Mouse (Mus musculus): ENCODE data around the gene Plscr5. TPM values are rescaled to one million over a fixed set of nuclear protein-coding genes. Genes with fewer than 3 reads are reported as not detected.
A peak's percentile ranks its signal among the peaks of the same experiment; 100 is the strongest.

Gene Plscr5
- total RNA-seq, 1 experiment from 2014 or later = not detected

- ATAC-seq (replicated peaks in 1 of 2; ENCODE audit: insufficient read depth in 1 of 2, low FRiP score in 2 of 2, low TSS enrichment in 1 of 2, low read depth in 1 of 2, poor library complexity in 2 of 2, severe bottlenecking in 2 of 2) = peak; percentile 61 to 73
Observed at GRCm38 (mm10) chr9:92220151-92220550, 27.4 kb downstream of the Plscr5 start.

- ATAC-seq (replicated peaks in 1 of 2; ENCODE audit: insufficient read depth in 1 of 2, low FRiP score in 2 of 2, low TSS enrichment in 1 of 2, low read depth in 1 of 2, poor library complexity in 2 of 2, severe bottlenecking in 2 of 2) = no peak
Observed at GRCm38 (mm10) chr9:92221480-92221879, 28.7 kb downstream of the Plscr5 start.

DNA sequence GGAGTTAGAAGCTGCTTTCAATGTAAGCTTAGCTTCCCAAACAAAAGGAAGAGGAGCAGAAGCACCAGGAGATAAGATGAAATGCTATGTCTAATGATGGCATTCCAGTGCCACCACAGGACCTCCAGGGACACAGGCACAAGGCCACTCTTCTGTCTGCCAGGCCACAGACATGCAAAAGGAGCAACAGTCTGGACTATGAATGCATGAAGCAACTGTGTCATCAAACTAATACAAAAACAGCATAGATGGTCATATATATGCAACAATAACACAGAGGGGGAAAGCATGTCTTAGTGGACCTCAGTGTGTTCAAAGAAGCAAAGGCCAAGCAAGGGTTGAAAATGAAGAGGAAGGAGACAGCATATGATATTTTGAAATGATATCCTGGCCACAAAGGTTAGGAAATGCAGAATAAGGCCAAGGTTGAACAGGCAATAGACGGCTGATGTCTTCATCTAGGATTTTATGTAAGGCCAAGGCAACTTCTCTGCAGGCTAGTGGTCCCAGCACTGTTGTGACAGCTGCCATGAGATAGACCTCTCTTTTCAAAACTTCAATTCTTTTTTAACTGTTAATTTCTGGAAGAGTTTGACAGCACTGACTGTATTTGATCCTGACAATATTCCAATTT, 32.0 kb downstream of the Plscr5 start:
- peak in 1 of 2 experiments; percentile 34; a peak in 1 of 4 replicates for ATAC-seq (replicated peaks in 1 of 2; ENCODE audit: insufficient read depth in 1 of 2, low FRiP score in 2 of 2, low TSS enrichment in 1 of 2, low read depth in 1 of 2, poor library complexity in 2 of 2, severe bottlenecking in 2 of 2)

- no peak for ATAC-seq (replicated peaks in 1 of 2; ENCODE audit: insufficient read depth in 1 of 2, low FRiP score in 2 of 2, low TSS enrichment in 1 of 2, low read depth in 1 of 2, poor library complexity in 2 of 2, severe bottlenecking in 2 of 2)
Observed at GRCm38 (mm10) chr9:92226127-92226655, 33.5 kb downstream of the Plscr5 start.

GRCm38 (mm10) chr9:92226795-92227194, 34.1 kb downstream of the Plscr5 start:
- ATAC-seq (replicated peaks in 1 of 2; ENCODE audit: insufficient read depth in 1 of 2, low FRiP score in 2 of 2, low TSS enrichment in 1 of 2, low read depth in 1 of 2, poor library complexity in 2 of 2, severe bottlenecking in 2 of 2) = no peak

DNA sequence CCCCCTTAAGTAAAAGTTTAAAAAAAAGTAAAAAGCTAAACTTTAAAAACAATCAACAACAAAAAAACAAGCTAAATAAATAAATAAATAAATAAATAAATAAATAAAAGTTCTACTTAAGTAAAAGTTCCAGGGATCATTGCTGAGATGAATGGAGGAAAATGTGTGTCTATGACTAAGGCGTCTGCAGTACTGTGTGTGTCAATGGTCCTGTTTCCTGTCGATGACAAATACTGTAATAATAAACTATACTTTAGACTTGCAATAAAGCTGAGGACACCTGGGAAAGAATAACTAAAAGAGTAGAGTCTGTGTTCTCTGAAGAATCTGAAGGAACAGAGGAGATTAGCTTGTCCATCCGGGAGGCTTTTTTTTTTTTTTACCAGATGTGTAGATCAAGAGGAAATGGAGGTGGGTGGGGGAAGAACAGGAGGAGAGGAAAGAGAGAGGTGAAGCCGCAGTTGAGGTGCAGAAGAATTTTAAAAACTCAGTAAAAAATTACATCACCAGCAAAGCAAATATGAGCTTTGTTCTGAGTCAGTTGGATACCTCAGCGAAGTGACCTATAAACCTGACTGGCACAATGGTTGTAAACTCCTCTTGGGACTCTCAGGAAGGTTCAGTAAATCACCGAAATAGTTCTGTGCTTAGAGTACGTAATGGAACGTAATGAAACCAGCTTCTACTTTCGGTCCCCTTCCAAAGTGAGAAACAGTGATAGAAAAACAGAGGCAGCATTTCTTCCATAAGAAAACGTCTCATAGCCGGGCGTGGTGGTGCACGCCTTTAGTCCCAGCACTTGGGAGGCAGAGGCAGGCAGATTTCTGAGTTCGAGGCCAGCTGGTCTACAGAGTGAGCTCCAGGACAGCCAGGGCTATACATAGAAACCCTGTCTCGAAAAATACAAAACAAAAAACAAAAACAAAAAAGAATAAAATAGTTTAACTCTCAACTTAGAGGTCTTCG, 36.4 kb downstream of the Plscr5 start:
- no peak for ATAC-seq (replicated peaks in 1 of 2; ENCODE audit: insufficient read depth in 1 of 2, low FRiP score in 2 of 2, low TSS enrichment in 1 of 2, low read depth in 1 of 2, poor library complexity in 2 of 2, severe bottlenecking in 2 of 2)

GRCm38 (mm10) chr9:92229833-92230205, 37.1 kb downstream of the Plscr5 start:
- ATAC-seq (replicated peaks in 1 of 2; ENCODE audit: insufficient read depth in 1 of 2, low FRiP score in 2 of 2, low TSS enrichment in 1 of 2, low read depth in 1 of 2, poor library complexity in 2 of 2, severe bottlenecking in 2 of 2) = no peak

DNA sequence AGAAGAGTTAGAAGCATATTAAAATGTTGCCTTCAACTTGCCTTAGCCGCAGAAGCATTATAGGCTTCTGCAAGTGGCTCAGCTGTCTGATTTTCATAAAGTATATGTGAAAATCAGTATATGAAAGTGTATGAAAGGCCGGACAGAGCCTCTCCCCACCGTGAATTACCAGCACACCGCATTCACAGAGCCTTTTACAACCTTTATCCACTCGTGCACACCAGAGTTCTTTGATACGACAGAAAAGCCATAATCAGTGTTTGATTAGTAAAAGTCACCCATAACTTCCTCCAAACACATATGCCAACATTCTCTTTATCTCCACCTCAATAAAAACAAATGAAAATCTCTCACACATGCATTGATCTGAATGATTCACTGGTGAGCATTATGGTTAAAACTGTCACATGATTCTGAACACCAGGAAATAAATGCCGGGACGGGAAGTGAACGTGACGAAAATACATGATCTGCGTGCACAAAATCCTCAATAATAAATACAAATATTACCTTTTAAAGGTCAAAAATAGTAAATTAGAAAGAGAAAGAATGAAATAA, 42.2 kb downstream of the Plscr5 start:
- no peak for ATAC-seq (replicated peaks in 1 of 2; ENCODE audit: insufficient read depth in 1 of 2, low FRiP score in 2 of 2, low TSS enrichment in 1 of 2, low read depth in 1 of 2, poor library complexity in 2 of 2, severe bottlenecking in 2 of 2)

GRCm38 (mm10) chr9:92248773-92249446, 56.2 kb downstream of the Plscr5 start:
- no peak for ATAC-seq (replicated peaks in 1 of 2; ENCODE audit: insufficient read depth in 1 of 2, low FRiP score in 2 of 2, low TSS enrichment in 1 of 2, low read depth in 1 of 2, poor library complexity in 2 of 2, severe bottlenecking in 2 of 2)

DNA sequence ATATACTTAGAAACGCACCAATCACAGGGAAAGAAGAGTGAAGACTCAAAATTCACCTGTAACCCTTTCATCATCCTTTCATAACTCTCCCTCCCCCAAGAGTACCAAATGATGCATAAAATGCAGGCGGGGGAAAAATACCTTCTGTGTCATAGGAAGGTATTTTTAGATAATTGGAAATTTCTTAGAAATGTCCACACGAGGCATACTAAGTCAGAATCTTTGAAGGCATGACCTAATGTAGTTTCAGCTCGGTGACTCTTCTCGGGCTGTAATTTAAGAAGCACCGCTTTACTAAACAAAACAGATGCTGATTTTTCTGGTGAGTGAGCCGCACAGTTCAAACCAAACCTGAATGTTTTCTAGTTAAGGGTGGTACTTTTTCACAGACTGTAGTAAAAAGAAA, 56.7 kb downstream of the Plscr5 start, which contains the start of gene Plscr1:
TSS of gene Plscr1 (plus strand) at position 304 of the 406 bp plus-strand sequence.
- ATAC-seq (replicated peaks in 1 of 2; ENCODE audit: insufficient read depth in 1 of 2, low FRiP score in 2 of 2, low TSS enrichment in 1 of 2, low read depth in 1 of 2, poor library complexity in 2 of 2, severe bottlenecking in 2 of 2) = no peak

DNA sequence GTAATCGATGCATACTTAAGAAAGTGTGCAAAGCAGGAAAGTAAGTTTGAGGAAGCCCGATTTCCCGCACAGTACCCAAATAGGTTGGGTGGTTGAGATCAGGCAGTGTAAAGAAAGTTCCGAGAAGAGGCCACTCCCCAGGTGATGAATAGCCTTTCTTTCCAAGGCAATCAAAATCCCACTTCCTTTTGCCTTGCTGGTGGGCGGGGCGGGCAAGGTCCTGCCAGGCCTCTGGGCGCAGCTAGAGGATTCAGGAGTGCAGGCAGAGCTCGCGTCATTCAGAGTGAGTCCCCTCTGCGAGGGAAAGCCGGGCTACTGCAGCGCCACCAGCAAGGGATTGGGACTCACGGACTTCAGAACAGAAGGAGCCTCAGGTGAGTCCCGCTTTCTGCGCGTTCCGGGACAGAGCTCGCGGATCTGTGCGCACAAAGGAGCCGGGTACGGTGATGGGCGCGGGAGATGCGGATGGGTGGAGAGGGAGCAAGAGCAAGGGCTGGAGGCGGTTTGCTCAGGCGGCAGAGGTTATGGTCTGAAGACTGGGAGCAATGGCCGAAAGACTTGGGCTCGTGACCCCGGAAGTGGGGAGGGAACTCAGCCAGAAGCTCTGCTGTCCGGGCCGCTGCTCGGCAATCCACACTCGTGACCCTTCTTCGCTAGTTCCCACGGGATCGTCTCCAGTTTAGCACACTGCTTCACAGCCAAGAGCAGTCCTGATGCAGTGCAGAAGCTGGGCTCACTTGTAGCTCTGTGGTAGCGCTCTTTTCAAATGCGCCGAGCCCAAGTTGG, 57.4 kb downstream of the Plscr5 start:
- peak; percentile 80 to 81 for ATAC-seq (replicated peaks in 1 of 2; ENCODE audit: insufficient read depth in 1 of 2, low FRiP score in 2 of 2, low TSS enrichment in 1 of 2, low read depth in 1 of 2, poor library complexity in 2 of 2, severe bottlenecking in 2 of 2)

DNA sequence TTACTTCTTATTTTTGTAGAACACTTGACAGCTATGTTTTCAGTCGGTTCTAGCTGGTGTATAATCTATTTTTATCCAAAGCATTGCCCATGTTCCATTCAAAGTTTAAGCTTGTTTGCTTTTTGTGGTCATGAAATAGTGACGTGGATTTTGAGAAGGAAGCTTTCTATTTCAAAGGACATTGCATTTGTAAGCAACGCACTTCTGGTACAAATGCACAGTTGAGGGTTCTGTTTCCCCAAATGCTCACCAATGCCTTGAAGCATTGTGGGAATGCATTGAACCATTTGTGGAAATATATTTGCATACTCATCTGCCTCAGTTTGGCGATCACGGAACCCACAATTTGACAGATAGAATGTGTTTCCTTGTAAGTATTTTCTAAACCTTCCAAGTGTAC, 60.0 kb downstream of the Plscr5 start:
- ATAC-seq (replicated peaks in 1 of 2; ENCODE audit: insufficient read depth in 1 of 2, low FRiP score in 2 of 2, low TSS enrichment in 1 of 2, low read depth in 1 of 2, poor library complexity in 2 of 2, severe bottlenecking in 2 of 2) = peak; percentile 10 to 14; a peak in 3 of 4 replicates

GRCm38 (mm10) chr9:92253585-92254321, 61.0 kb downstream of the Plscr5 start:
- ATAC-seq (replicated peaks in 1 of 2; ENCODE audit: insufficient read depth in 1 of 2, low FRiP score in 2 of 2, low TSS enrichment in 1 of 2, low read depth in 1 of 2, poor library complexity in 2 of 2, severe bottlenecking in 2 of 2) = no peak
